Mouse (Mus musculus) limb, embryonic 11.5 days (tissue): ENCODE measurements around the gene Gm6034. TPM values are rescaled to one million over a fixed set of nuclear protein-coding genes. Genes with fewer than 3 reads are reported as not detected.
"Not testable (repeated sequence)": the region's sequence is repeated elsewhere in the genome, so short reads cannot be mapped to it uniquely, and the experiment has no call there.

Experiments used
- ATAC-seq: fragments of 200-750 bp; cut with Nextera tagmentation; 2 replicates; pipeline ENCODE4 v1.8.0; 2017; ENCODE audit warnings: low read depth; ENCODE audit not compliant: insufficient number of reproducible peaks, low FRiP score, low TSS enrichment
- DNase-seq: peaks from one replicate; pipeline ENCODE4 v3.0.0-alpha.2; 2015; ENCODE audit warnings: low spot score
- H3K27ac ChIP-seq: fragments of 300-500 bp; sonication (generic); replicated peaks from 2 replicates; pipeline ENCODE4 v1.5.1; 2014; ENCODE audit warnings: low read depth, mild to moderate bottlenecking, low read length
- H3K27me3 ChIP-seq: fragments of 300-500 bp; sonication (generic); 2 replicates; pipeline ENCODE4 v1.6.1; 2014; ENCODE audit warnings: mild to moderate bottlenecking, low read length, mixed read lengths; ENCODE audit not compliant: control insufficient read depth, insufficient read depth
- H3K36me3 ChIP-seq: fragments of 300-500 bp; sonication (generic); 2 replicates; pipeline ENCODE4 v1.6.1; 2014; ENCODE audit warnings: mild to moderate bottlenecking, low read length, moderate library complexity, mixed read lengths; ENCODE audit not compliant: control insufficient read depth, insufficient read depth
- H3K4me1 ChIP-seq: fragments of 300-500 bp; sonication (generic); 2 replicates; pipeline ENCODE4 v1.6.1; 2014; ENCODE audit warnings: low read length, mixed read lengths; ENCODE audit not compliant: control insufficient read depth, insufficient read depth
- H3K4me2 ChIP-seq: fragments of 300-500 bp; sonication (generic); 2 replicates; pipeline ENCODE4 v1.6.1; 2014; ENCODE audit warnings: low read depth, mild to moderate bottlenecking, moderate library complexity; ENCODE audit not compliant: severe bottlenecking
- H3K4me3 ChIP-seq: fragments of 300-500 bp; sonication (generic); 2 replicates; pipeline ENCODE4 v1.5.1; 2014; ENCODE audit warnings: low read depth, low read length
- H3K9ac ChIP-seq: fragments of 300-500 bp; sonication (generic); 2 replicates; pipeline ENCODE4 v1.6.1; 2014; ENCODE audit warnings: mild to moderate bottlenecking, low read length
- H3K9me3 ChIP-seq: fragments of 300-500 bp; sonication (generic); 2 replicates; pipeline ENCODE4 v1.6.1; 2016; ENCODE audit warnings: low read length; ENCODE audit not compliant: control insufficient read depth
- WGBS: fragments of 180-500 bp; shearing (Covaris S2); extraction: QIAGEN DNeasy Blood & Tissue Kit; methylation state at CpG from one replicate; pipeline ENCODE4 v1.1.7; 2014; 5-methylcytosine and 5-hydroxymethylcytosine counted together
- polyA plus RNA-seq: library from polyadenylated mRNA; unstranded; fragments of >200 nt; fragmentation: Nextera tagmentation; extraction: Ambion mirVana; gene quantifications from 2 replicates; pipeline ENCODE4 v1.2.1, GENCODE M21; 2014

Gene Gm6034
- polyA plus RNA-seq, 1 experiment from 2014 or later = not detected

- Histone ChIP-seq H3K4me1 (peaks cover 9% of the 10 kb centered on the region; the same call in 1 of the 2 replicates), H3K9ac (no peak overlapping the region), H3K4me2 (no peak overlapping the region), H3K27ac (no peak overlapping the region), H3K4me3 (no peak overlapping the region), H3K36me3 (no peaks in the 10 kb centered on the region), H3K9me3 (no peaks in the 10 kb centered on the region), H3K27me3 (no peaks in the 10 kb centered on the region)
- DNase-seq = no peak
- WGBS = 91% methylated on average over 7 of the region's 7 CpGs
- ATAC-seq = no peak
These were observed 43.4 kb upstream of the Gm6034 start for GRCm38 (mm10) chr17:35999356-35999755.

DNA sequence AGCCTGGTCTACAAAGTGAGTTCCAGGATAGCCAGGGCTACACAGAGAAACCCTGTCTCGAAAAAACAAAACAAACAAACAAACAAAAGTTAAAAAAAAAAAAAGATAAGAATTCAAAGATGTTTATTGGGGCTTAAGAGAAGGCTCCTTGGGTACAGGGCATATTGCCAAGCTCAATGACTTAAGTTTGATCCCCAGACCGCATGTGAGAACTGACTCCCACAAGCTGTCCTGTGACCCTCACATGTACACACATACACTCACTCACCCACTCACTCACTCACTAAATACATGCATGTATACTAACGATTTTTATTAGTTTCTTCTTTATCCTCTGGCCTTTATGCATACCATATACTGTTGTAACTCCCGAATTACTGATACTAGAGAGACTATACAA is 42.4 kb upstream of the Gm6034 start:
- Histone ChIP-seq H3K36me3 (no peaks in the 10 kb centered on the region), H3K4me3 (no peak overlapping the region), H3K9ac (no peak overlapping the region), H3K27me3 (no peaks in the 10 kb centered on the region), H3K4me2 (no peak overlapping the region), H3K9me3 (no peaks in the 10 kb centered on the region), H3K27ac (no peak overlapping the region), H3K4me1 (peaks cover 5% of the 10 kb centered on the region; the same call in 1 of the 2 replicates)
- no peak for DNase-seq
- WGBS = 90% methylated on average over 4 of the region's 4 CpGs
- ATAC-seq = no peak

GRCm38 (mm10) chr17:36001121-36001897 is 41.5 kb upstream of the Gm6034 start:
- Histone ChIP-seq H3K4me2 (no peak overlapping the region), H3K9ac (no peak overlapping the region), H3K27me3 (no peaks in the 10 kb centered on the region), H3K4me1 (0 out of 2 replicates have a peak, but pooled peaks cover 2% of the 10 kb centered on the region), H3K4me3 (no peak overlapping the region), H3K9me3 (no peaks in the 10 kb centered on the region), H3K36me3 (peaks cover 3% of the 10 kb centered on the region), H3K27ac (no peak overlapping the region)
- ATAC-seq = no peak
- no peak for DNase-seq
- 94% methylated on average over 12 of the region's 12 CpGs for WGBS

DNA sequence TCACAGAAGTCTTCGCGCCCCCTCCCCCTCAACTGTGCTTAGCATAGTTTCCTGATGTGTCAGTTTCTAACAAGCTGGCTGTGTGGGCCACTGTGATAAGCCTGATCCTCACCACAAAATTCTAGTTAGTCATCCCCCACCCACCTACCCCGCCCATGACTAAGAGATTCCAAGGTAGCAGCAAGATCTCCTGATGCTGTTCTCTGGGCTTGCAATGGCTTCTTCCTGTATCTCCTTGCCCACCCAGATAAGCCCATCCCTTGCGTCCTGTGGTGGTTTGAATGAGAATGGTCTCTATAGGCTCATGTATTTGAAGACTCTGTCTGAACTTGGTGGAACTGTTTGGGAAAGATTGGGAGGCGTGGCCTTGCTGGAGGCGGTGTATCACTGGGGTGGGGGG is 40.8 kb upstream of the Gm6034 start:
- Histone ChIP-seq H3K36me3 (peaks cover 3% of the 10 kb centered on the region), H3K4me1 (0 out of 2 replicates have a peak, but pooled peaks cover 2% of the 10 kb centered on the region), H3K4me2 (no peak overlapping the region), H3K9me3 (no peaks in the 10 kb centered on the region), H3K27me3 (no peaks in the 10 kb centered on the region), H3K4me3 (no peak overlapping the region), H3K9ac (no peak overlapping the region), H3K27ac (no peak overlapping the region)
- 94% methylated on average over 6 of the region's 6 CpGs for WGBS
- ATAC-seq (no peak), DNase-seq (no peak)

DNA sequence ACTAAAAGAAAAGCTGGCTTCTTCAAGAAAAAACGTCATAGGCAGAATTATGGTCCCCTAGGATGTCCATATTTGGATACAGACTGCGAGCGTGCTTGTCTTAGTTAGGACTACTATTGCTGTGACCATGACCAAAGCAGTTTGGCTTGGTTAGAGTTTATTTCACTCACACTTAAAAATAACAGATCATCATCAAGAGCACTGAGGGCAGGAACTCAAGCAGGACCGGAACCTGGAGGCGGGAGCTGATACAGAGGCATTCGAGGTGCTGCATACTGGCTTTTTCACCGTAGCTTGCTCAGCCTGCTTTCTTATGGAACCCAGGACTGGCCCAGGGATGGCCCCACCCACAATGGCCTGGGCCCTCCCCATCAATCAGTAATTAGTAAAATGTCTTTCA is 39.4 kb upstream of the Gm6034 start:
- ATAC-seq (no peak), DNase-seq (no peak)
- Histone ChIP-seq H3K27me3 (no peaks in the 10 kb centered on the region), H3K4me2 (no peak overlapping the region), H3K4me1 (no peaks in the 10 kb centered on the region), H3K4me3 (no peak overlapping the region), H3K9ac (no peak overlapping the region), H3K9me3 (no peaks in the 10 kb centered on the region), H3K36me3 (peaks cover 3% of the 10 kb centered on the region), H3K27ac (no peak overlapping the region)
- 93% methylated on average over 7 of the region's 7 CpGs for WGBS

- not testable (repeated sequence) for H3K4me1 ChIP-seq, H3K9me3 ChIP-seq, DNase-seq, H3K27ac ChIP-seq, H3K27me3 ChIP-seq, H3K9ac ChIP-seq, H3K4me2 ChIP-seq, H3K36me3 ChIP-seq, ATAC-seq, H3K4me3 ChIP-seq
- WGBS = 97% methylated on average over 7 of the region's 7 CpGs
These were observed 38.4 kb upstream of the Gm6034 start for GRCm38 (mm10) chr17:36004409-36004808.

DNA sequence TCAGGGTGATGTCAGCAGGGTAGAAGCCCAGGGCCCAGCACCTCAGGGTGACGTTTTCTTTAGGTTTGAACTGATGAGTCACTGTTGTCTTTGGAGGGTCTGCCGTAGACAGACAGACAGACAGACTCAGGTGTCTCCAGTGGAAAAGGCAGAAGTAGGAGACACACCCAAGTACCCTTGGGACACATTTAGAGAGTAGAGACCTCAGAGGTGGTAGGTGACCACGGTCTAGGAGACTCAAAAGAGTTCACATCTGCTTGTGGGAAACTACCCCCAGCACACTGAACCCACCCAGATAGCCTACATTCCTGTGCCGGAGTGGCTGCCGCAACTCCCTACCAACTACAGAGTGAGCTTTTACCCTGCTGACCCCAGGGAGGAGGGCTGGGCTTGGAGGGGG is 27.8 kb upstream of the Gm6034 start:
- WGBS = 91% methylated on average over 5 of the region's 5 CpGs
- H3K9ac ChIP-seq = no peak overlapping the region
- no peak overlapping the region for H3K4me3 ChIP-seq
- no peaks in the 10 kb centered on the region for H3K9me3 ChIP-seq
- no peak for ATAC-seq
- H3K4me2 ChIP-seq = no peak overlapping the region
- no peaks in the 10 kb centered on the region for H3K4me1 ChIP-seq
- no peak for DNase-seq
- no peaks in the 10 kb centered on the region for H3K27me3 ChIP-seq
- no peaks in the 10 kb centered on the region; the same call in 1 of the 2 replicates for H3K36me3 ChIP-seq
- H3K27ac ChIP-seq = no peak overlapping the region

DNA sequence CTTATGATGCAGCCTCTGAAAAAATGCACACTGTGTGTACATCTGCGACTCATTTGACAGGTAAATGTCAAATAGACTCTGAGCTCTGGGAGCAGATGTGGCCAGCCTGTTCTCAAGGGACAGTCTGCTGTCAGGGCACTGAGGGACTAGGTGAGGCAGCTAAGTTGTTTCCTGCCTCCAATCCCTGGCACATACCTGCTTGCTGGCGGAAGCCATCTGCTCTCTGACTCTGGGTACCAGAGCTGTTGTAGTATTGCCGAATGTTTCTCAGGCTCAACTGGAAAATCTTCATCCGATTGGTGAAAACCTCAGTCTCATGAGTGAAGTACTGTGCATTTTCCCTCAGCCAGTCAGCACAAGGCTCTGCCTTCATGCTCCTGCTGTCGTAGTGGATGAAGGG is 25.7 kb upstream of the Gm6034 start:
- Histone ChIP-seq H3K27ac (no peak overlapping the region), H3K4me1 (no peaks in the 10 kb centered on the region), H3K4me2 (no peak overlapping the region), H3K27me3 (no peaks in the 10 kb centered on the region), H3K4me3 (no peak overlapping the region), H3K36me3 (no peaks in the 10 kb centered on the region; the same call in 1 of the 2 replicates), H3K9me3 (no peaks in the 10 kb centered on the region), H3K9ac (no peak overlapping the region)
- DNase-seq = no peak
- ATAC-seq = no peak
- 90% methylated on average over 5 of the region's 5 CpGs for WGBS

GRCm38 (mm10) chr17:36018979-36019378 is 23.8 kb upstream of the Gm6034 start:
- DNase-seq = no peak
- Histone ChIP-seq H3K4me3 (no peak overlapping the region), H3K36me3 (no peaks in the 10 kb centered on the region; the same call in 1 of the 2 replicates), H3K27ac (no peak overlapping the region), H3K4me2 (no peak overlapping the region), H3K27me3 (no peaks in the 10 kb centered on the region), H3K9me3 (no peaks in the 10 kb centered on the region), H3K9ac (no peak overlapping the region), H3K4me1 (no peaks in the 10 kb centered on the region)
- ATAC-seq = no peak
- 83% methylated on average over 2 of the region's 2 CpGs for WGBS
